Mouse (Mus musculus) liver, embryonic 14.5 days (tissue): ENCODE measurements around the gene Vps13d. TPM values are rescaled to one million over a fixed set of nuclear protein-coding genes. Genes with fewer than 3 reads are reported as not detected.

Experiments used
- ATAC-seq: fragments of 200-750 bp; cut with Nextera tagmentation; 2 replicates; pipeline ENCODE4 v1.8.0; 2017; ENCODE audit warnings: moderate number of reproducible peaks, mild to moderate bottlenecking, moderate library complexity; ENCODE audit not compliant: insufficient read depth
- DNase-seq, 3 experiments: peaks; one replicate each; pipeline ENCODE4 v3.0.0-alpha.2; 2012 to 2013; ENCODE audit warnings: low read depth in 3 of 3, low spot score in 3 of 3
- H3K27ac ChIP-seq: fragments of 300-500 bp; sonication (generic); 2 replicates; pipeline ENCODE4 v1.5.1; 2014; ENCODE audit warnings: moderate library complexity, mild to moderate bottlenecking, control low read depth, inconsistent platforms
- H3K27me3 ChIP-seq: fragments of 300-500 bp; sonication (generic); 2 replicates; pipeline ENCODE4 v1.6.1; 2014; ENCODE audit warnings: mild to moderate bottlenecking, low read length, moderate library complexity; ENCODE audit not compliant: control insufficient read depth, insufficient read depth
- H3K36me3 ChIP-seq: fragments of 300-500 bp; sonication (generic); replicated peaks from 2 replicates; pipeline ENCODE4 v1.6.1; 2014; ENCODE audit warnings: low read depth; ENCODE audit not compliant: control insufficient read depth, insufficient read depth
- H3K4me1 ChIP-seq, 2 experiments: fragments of 200-500 bp in 1 of 2; fragments of 300-500 bp in 1 of 2; sonication (generic) in 1 of 2; replicated peaks; 2 replicates each; pipeline ENCODE4 v1.6.1; 2012 to 2014; ENCODE audit warnings: antibody characterized with exemption in 1 of 2, inconsistent platforms in 1 of 2, low read length in 1 of 2; ENCODE audit not compliant: control insufficient read depth in 2 of 2, insufficient read depth in 2 of 2
- H3K4me2 ChIP-seq: fragments of 300-500 bp; sonication (generic); 2 replicates; pipeline ENCODE4 v1.6.1; 2014; ENCODE audit warnings: low read depth, mild to moderate bottlenecking, control low read depth, moderate library complexity
- H3K4me3 ChIP-seq, 2 experiments: fragments of 200-500 bp in 1 of 2; fragments of 300-500 bp in 1 of 2; sonication (generic) in 1 of 2; 2 replicates each; pipeline ENCODE4 v1.5.1; 2012 to 2014; ENCODE audit warnings: low read depth in 2 of 2, low read length in 2 of 2, mild to moderate bottlenecking in 2 of 2, control low read depth in 1 of 2, inconsistent platforms in 1 of 2, moderate library complexity in 1 of 2; ENCODE audit not compliant: insufficient read depth in 1 of 2
- H3K9ac ChIP-seq: fragments of 300-500 bp; sonication (generic); replicated peaks from 2 replicates; pipeline ENCODE4 v1.6.1; 2014; ENCODE audit warnings: mild to moderate bottlenecking, control low read depth, moderate library complexity
- H3K9me3 ChIP-seq: fragments of 300-500 bp; sonication (generic); 2 replicates; pipeline ENCODE4 v1.6.1; 2016; ENCODE audit warnings: low read length, mixed read lengths; ENCODE audit not compliant: control insufficient read depth
- CTCF ChIP-seq: IDR thresholded peaks from 2 replicates; pipeline ENCODE4 v1.5.1; 2016; ENCODE audit warnings: antibody characterized with exemption, low read depth, control low read depth
- EP300 ChIP-seq: IDR thresholded peaks from 2 replicates; pipeline ENCODE4 v1.6.1; 2016; ENCODE audit warnings: antibody characterized with exemption, low read depth
- WGBS: fragments of 180-500 bp; shearing (Covaris S2); extraction: QIAGEN DNeasy Blood & Tissue Kit; methylation state at CpG from one replicate; pipeline ENCODE4 v1.1.7; 2014; ENCODE audit not compliant: insufficient replicate concordance; 5-methylcytosine and 5-hydroxymethylcytosine counted together
- polyA plus RNA-seq, 2 experiments: library from polyadenylated mRNA; depleted of rRNA in 1 of 2; stranded (reverse) in 1 of 2; unstranded in 1 of 2; fragments of >200 nt; fragmentation: Nextera tagmentation in 1 of 2; extraction: Ambion mirVana in 1 of 2; gene quantifications; 2 replicates each; pipeline versions ENCODE4 v1.2.1 to v1.2.3; 2012 to 2014

The Vps13d gene
- polyA plus RNA-seq, 2 experiments = 5.3 to 7.1 TPM

GRCm38 (mm10) chr4:144980811-144981551, 213.8 kb downstream of the Vps13d start:
- Histone ChIP-seq H3K9ac (no peak overlapping the region), H3K9me3 (no peaks in the 10 kb centered on the region), H3K36me3 (no peaks in the 10 kb centered on the region; the same call in 1 of the 2 replicates), H3K4me2 (no peak overlapping the region), H3K27ac (no peak overlapping the region), H3K27me3 (no peaks in the 10 kb centered on the region), H3K4me3 (no peak overlapping the region), H3K4me1 (peaks cover 0 to 23% of the 10 kb centered on the region in 2 experiments; a peak in 2 of 4 replicates)
- peak; percentile 57; the same call in 1 of the 2 replicates for ATAC-seq
- no peak for TF ChIP-seq EP300
- no peak for TF ChIP-seq CTCF
- WGBS = 32% methylated on average over 8 of the region's 8 CpGs
- peak in 2 of 3 experiments; percentile 59 to 67 for DNase-seq

GRCm38 (mm10) chr4:144980110-144980509, 214.7 kb downstream of the Vps13d start:
- 66% methylated on average over 2 of the region's 2 CpGs for WGBS
- H3K9me3 ChIP-seq = no peaks in the 10 kb centered on the region
- DNase-seq = no peak
- peaks cover 0 to 23% of the 10 kb centered on the region in 2 experiments; a peak in 2 of 4 replicates for H3K4me1 ChIP-seq
- no peak overlapping the region for H3K9ac ChIP-seq
- H3K27ac ChIP-seq = no peak overlapping the region
- ATAC-seq = no peak
- no peak overlapping the region for H3K4me3 ChIP-seq
- H3K4me2 ChIP-seq = no peak overlapping the region
- no peaks in the 10 kb centered on the region; the same call in 1 of the 2 replicates for H3K36me3 ChIP-seq
- H3K27me3 ChIP-seq = no peaks in the 10 kb centered on the region
- TF ChIP-seq CTCF (no peak), EP300 (no peak)

- H3K4me2 ChIP-seq = no peak overlapping the region
- no peak overlapping the region for H3K27ac ChIP-seq
- H3K4me1 ChIP-seq = peaks cover 0 to 13% of the 10 kb centered on the region in 2 experiments; a peak in 2 of 4 replicates
- H3K36me3 ChIP-seq = no peaks in the 10 kb centered on the region; the same call in 1 of the 2 replicates
- ATAC-seq (no peak), DNase-seq (no peak)
- 79% methylated on average over 6 of the region's 6 CpGs for WGBS
- no peaks in the 10 kb centered on the region for H3K27me3 ChIP-seq
- H3K9ac ChIP-seq = no peak overlapping the region
- no peak for TF ChIP-seq EP300
- TF ChIP-seq CTCF = no peak
- no peak overlapping the region for H3K4me3 ChIP-seq
- no peaks in the 10 kb centered on the region for H3K9me3 ChIP-seq
Measured at GRCm38 (mm10) chr4:144978039-144978438, 216.8 kb downstream of the Vps13d start.

- ATAC-seq = no peak
- Histone ChIP-seq H3K4me1 (peaks cover 0 to 13% of the 10 kb centered on the region in 2 experiments; a peak in 2 of 4 replicates), H3K9ac (no peak overlapping the region), H3K4me2 (no peak overlapping the region), H3K9me3 (no peaks in the 10 kb centered on the region), H3K4me3 (no peak overlapping the region), H3K27ac (no peak overlapping the region), H3K27me3 (no peaks in the 10 kb centered on the region), H3K36me3 (no peaks in the 10 kb centered on the region; the same call in 1 of the 2 replicates)
- no peak for TF ChIP-seq EP300
- no peak for TF ChIP-seq CTCF
- DNase-seq = no peak
- 67% methylated on average over 1 of the region's 1 CpGs for WGBS
Measured at GRCm38 (mm10) chr4:144977057-144977456, 217.7 kb downstream of the Vps13d start.

GRCm38 (mm10) chr4:144975505-144975904, 219.3 kb downstream of the Vps13d start:
- Histone ChIP-seq H3K9me3 (no peaks in the 10 kb centered on the region), H3K9ac (no peak overlapping the region), H3K4me2 (no peak overlapping the region), H3K4me1 (peaks cover 0 to 5% of the 10 kb centered on the region in 2 experiments; a peak in 2 of 4 replicates), H3K27ac (no peak overlapping the region), H3K36me3 (no peaks in the 10 kb centered on the region; the same call in 1 of the 2 replicates), H3K27me3 (no peaks in the 10 kb centered on the region), H3K4me3 (no peak overlapping the region)
- DNase-seq (no peak), ATAC-seq (no peak)
- 82% methylated on average over 2 of the region's 2 CpGs for WGBS
- no peak for TF ChIP-seq EP300
